Mouse (Mus musculus) liver, embryonic 14 days (tissue): ENCODE measurements around the gene Tspan31. TPM values are rescaled to one million over a fixed set of nuclear protein-coding genes. Genes with fewer than 3 reads are reported as not detected.

Experiments
- polyA plus RNA-seq: library from polyadenylated mRNA; depleted of rRNA; stranded (reverse); fragments of >200 nt; gene quantifications from 2 replicates; pipeline ENCODE4 v1.2.3, GENCODE M21; 2012; rRNA removed

Gene Tspan31
- 34.4 and 41.3 TPM in 2 replicates for polyA plus RNA-seq

DNA sequence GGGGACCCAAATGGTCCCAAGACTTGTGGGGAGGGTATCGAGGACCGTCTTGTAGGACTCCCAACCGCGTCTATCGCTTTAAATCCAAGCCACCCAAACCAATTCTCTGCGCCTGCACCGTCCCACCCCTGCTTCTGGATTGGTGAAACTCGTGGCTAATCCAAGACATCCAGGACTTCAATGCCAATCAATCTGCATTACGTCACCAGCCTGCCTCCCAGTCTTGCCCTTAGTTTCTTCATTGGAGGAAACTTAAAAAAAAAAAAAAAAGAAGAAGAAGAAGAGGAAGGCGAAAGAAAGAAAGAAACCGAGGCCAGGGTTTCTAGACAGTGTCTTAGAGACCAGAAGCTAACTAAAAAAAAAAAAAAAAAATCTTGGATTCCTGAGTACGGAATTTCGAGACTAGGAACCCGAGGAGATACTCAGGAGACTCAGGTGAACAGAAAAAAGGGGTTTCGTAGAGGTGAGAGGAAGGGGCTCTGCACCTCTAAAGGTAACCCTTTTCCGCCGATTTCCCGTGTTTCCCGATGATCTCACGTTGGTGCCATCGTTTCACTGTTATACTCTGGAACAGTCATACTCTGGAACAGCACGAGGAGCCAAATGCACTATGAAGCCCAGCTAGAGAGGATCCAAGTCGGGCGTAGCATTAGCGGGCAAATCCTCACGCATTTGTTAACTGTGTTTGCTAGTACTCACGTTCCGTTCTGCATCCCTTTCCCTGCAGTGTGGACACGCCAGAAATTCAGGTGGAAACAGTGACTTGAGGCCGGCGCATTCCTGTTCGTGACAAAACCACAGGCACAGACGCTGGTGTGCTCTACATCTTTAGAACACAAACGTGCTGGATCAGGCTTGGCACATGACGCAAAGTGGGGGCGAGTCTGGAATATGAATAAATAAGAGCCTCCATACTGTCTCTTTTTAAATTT, at the start of gene Tspan31:
Gene Tspan31 (minus strand): TSS at position 75 of the 932 bp plus-strand sequence.

DNA sequence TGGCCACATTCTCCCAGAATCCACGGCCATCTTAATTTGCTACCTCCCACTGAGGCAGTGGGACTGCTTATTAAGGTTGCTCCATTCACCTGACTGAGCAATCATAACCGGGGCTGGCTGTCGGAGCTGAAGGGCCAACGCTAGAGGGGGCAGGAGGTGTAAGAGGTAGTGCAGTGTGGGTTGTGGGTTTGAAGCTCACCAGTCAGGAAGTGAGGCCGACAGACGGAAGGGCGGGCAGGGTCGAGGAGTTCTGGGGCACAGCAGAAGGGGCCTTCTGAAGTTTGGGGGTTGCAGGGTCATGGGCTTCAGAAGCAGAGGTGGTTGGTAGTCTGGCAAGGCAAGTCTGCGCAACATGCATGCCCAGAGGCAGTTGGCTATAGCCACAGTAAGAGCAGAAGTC, 5.0 kb upstream of the Tspan31 start, which contains the start of gene Agap2:
Gene Agap2 (plus strand): TSS at position 205 of the 400 bp plus-strand sequence.

DNA sequence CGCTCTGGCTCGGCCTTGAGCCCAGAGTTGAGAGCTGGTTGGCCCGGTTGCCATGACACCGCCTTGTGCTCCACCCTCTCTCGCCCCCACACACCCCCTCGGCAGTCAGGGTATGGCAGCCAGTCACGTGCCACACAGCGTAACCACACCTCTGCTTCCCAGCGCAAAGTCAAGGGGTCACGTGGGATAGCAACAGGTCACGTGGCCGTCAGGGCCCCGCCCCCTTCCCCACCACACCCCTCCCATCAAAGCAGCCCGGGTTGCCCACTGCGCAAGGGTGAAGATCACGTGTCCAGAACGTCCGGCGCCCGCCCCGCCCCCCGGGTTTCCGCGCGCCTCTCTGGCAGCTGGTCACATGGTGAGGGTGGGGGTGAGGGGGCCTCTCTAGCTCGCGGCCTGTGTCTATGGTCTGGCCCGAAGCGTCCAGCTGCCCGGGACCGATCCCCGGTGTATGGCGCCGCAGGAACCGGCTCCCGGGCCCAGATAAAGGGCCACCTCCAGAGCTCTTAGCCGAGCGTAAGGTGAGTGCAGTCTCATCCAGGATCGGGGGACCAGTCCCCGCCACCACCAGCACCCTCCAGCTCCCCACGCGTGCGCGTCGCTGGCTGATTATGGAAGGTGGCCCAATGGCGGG, 6.7 kb downstream of the Tspan31 start, which contains the start of gene Cdk4:
Gene Cdk4 (plus strand): TSS at position 296 of the 634 bp plus-strand sequence.

DNA sequence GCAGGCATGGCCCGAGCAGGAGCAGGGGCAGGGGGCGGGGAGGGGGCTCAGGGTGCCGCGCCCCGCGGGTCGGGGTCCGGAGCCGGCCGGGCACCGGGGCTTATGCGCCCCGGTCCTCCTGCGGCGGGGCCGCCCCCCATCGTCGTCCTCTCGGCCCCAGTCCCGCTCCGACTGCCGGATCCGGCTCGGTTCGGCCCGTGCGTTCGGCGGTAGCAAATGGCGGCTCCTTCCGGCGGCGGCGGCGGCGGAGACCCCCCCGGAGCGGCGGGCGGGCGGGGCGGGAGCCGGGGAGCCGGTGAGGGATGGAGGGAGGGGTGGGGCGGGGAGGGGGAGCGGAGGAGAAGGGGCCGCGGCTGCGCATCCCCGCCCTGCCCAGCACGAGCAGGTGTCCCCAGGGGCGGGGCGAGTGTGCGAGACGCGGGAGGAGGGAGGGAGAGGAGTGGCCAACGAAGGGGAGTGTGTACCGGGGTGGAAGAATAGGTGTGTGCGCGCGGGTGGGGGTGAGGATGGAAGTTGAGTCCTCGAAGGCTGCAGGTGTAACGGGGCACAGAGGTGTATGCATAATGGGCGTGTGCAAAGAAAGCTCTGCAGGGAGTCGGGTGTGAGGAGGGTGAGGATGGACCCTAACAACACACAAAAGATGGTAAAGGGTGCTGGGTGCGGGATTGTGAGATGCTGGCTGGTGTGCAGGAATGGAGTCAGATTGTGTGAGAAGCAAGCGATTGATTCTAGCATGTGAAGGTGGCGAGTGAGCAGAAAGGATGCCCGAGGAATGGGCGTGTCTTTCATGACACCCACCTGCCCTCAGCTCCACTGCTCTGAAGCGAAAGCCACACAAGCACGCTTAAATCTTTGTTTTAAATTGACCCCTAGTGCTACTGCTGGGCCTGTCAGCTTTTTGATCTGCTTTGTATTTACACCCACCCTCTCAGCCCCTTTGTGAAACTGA, 9.8 kb downstream of the Tspan31 start, which contains the start of gene March9:
Gene March9 (minus strand): TSS at position 217 of the 949 bp plus-strand sequence.

DNA sequence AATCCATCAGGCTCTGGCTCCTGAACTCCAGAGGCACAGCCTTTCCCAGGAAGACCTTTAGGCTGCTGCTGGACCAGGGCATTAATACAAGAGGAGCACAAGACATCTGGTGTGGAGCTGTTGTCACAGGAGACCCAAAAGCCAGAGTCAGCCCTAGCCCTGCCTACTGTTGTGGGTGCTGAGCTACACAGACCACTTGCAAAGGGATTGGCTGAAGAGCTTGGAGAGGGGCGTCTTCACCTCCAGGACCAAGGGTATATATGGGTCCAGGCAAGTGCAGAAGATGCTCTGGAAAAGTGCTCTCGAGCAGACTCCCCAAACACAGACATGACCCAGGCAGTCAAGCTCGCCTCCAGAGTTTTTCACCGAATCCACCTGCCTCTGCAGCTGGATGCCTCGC, 22.1 kb downstream of the Tspan31 start, which contains the start of gene Cyp27b1:
Gene Cyp27b1 (plus strand): TSS at position 297 of the 400 bp plus-strand sequence.

DNA sequence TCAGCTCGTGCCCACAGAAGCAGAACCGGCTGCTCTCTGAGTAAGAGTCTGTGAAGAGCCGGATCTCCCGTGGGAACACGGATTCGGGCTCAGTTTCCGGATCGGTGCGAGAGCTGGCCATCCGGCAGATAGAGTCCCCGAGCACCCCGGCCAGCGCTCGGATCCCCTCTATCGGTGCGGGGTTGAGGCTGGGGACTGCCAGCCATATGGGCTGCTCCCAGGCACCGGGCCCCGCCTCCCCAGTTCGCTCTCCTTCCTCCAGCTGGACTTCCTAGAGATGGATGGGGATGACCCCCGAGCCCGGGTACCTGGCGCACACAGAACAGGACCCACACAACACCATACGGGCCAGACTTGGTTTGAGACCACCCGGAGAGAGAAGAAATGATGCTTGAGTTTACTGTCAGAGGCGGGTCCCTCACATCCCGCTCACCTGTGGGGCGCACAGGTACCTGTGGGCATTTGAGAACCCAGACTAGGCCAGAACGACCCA, 28.7 kb downstream of the Tspan31 start, which contains the start of the genes Mettl1 and Eef1akmt3:
Gene Mettl1 (plus strand): TSS at position 141 of the 493 bp plus-strand sequence.
Gene Eef1akmt3 (minus strand): TSS at position 240 of the 493 bp plus-strand sequence.

DNA sequence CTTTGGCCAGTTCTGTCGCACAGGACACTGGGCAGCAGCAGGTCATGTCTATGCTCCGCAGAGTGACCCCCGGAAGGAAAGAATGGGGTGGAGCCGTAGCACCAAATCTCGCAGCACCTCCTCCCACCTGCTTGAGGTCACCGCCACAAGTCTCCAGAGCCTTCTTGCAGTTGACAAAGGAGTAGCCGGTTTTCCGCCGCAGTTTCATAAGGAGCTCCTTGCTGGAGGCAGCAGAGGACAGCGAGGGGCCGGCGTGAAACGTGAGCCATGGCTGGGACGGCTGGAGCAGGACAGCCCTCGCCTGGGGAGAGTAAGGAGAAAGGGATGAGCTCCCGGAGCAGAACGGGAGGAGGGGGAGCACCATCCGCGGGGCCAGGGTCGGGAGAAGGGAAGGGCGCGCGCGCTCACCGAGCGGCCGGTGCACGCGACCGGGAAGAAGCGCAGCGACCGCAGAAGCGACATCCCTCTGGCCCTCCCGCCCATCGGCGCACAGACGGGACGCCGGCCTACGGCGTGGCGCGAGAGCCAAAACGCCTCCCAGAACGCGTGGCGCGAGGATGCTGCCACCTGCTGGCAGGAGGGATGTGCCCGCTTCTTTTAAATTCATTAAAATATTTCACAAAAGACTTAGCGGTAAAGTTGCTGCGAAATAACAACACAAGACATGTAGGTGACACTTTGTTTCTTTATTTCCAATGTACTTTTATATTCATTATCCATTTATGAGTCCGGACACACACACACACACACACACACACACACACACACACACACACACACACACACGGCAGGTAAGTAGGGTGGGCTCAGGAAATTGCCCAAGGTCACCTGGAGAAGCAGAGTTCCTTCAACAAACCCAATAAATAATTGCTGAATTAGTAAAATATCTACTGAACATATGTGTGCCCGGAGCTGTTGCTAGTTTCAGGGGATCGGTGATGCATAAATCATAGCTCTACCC, 39.4 kb downstream of the Tspan31 start, which contains the start of gene Tsfm:
Gene Tsfm (minus strand): TSS at position 505 of the 961 bp plus-strand sequence.

Other genes with a start within 250 kb of the Tspan31 start
- 4.4 and 4.7 TPM in 2 replicates for gene Atp23, start 168.9 kb downstream of the Tspan31 start, polyA plus RNA-seq
- 17.5 and 20.0 TPM in 2 replicates for gene Ctdsp2, start 91.5 kb downstream of the Tspan31 start, polyA plus RNA-seq
- 0.02 and 0.06 TPM in 2 replicates for gene Avil, start 69.6 kb downstream of the Tspan31 start, polyA plus RNA-seq
- gene Tsfm, start 39.4 kb downstream of the Tspan31 start, polyA plus RNA-seq = 25.2 and 29.6 TPM in 2 replicates
- gene Mettl1, start 28.9 kb downstream of the Tspan31 start, polyA plus RNA-seq = 12.8 and 14.1 TPM in 2 replicates
- 0.05 and 0.08 TPM in 2 replicates for gene Eef1akmt3, start 28.8 kb downstream of the Tspan31 start, polyA plus RNA-seq
- gene Cyp27b1, start 22.0 kb downstream of the Tspan31 start, polyA plus RNA-seq = 0.03 and 0.08 TPM in 2 replicates
- 0.09 and 0.11 TPM in 2 replicates for gene March9, start 10.1 kb downstream of the Tspan31 start, polyA plus RNA-seq
- gene Cdk4, start 6.7 kb downstream of the Tspan31 start, polyA plus RNA-seq = 209 and 248 TPM in 2 replicates
- 1.4 and 2.2 TPM in 2 replicates for gene Agap2, start 5.0 kb upstream of the Tspan31 start, polyA plus RNA-seq
- gene Os9, start 50.9 kb upstream of the Tspan31 start, polyA plus RNA-seq = 26.4 and 26.9 TPM in 2 replicates
- gene B4galnt1, start 95.0 kb upstream of the Tspan31 start, polyA plus RNA-seq = 7.2 and 11.2 TPM in 2 replicates
- gene Slc26a10, start 110.4 kb upstream of the Tspan31 start, polyA plus RNA-seq = 2.0 and 2.2 TPM in 2 replicates
- 7.5 and 7.6 TPM in 2 replicates for gene Arhgef25, start 119.8 kb upstream of the Tspan31 start, polyA plus RNA-seq
- gene Dtx3, start 125.5 kb upstream of the Tspan31 start, polyA plus RNA-seq = 29.2 and 32.7 TPM in 2 replicates
- gene Pip4k2c, start 141.3 kb upstream of the Tspan31 start, polyA plus RNA-seq = 27.4 and 31.2 TPM in 2 replicates
- gene Kif5a, start 193.1 kb upstream of the Tspan31 start, polyA plus RNA-seq = 0.11 and 0.12 TPM in 2 replicates
- 57.7 and 61.0 TPM in 2 replicates for gene Dctn2, start 196.1 kb upstream of the Tspan31 start, polyA plus RNA-seq
- 7.4 and 10.9 TPM in 2 replicates for gene Mbd6, start 218.8 kb upstream of the Tspan31 start, polyA plus RNA-seq
- 62.7 and 64.4 TPM in 2 replicates for gene Mars, start 241.5 kb upstream of the Tspan31 start, polyA plus RNA-seq